Mouse (Mus musculus) ES-E14 (cell line): Measurements from ENCODE around the gene D5Ertd579e.

Experiments
- CHD2 ChIP-seq: IDR thresholded peaks from 2 replicates; pipeline ENCODE4 v1.6.1; 2014; ENCODE audit warnings: mild to moderate bottlenecking, low read depth, low read length, inconsistent platforms
- MAFK ChIP-seq: IDR thresholded peaks from 2 replicates; pipeline ENCODE4 v1.6.1; 2014; ENCODE audit warnings: mild to moderate bottlenecking, low read depth, low read length, inconsistent platforms; ENCODE audit not compliant: insufficient read depth
- ZC3H11A ChIP-seq: IDR thresholded peaks from 2 replicates; pipeline ENCODE4 v1.6.1; 2012; ENCODE audit warnings: low read depth, mild to moderate bottlenecking, inconsistent platforms, low read length, borderline replicate concordance

GRCm38 (mm10) chr5:36563741-36564140, 132.1 kb downstream of the D5Ertd579e start:
- no peak for TF ChIP-seq ZC3H11A
- TF ChIP-seq CHD2: no peak
- TF ChIP-seq MAFK: no peak
